Mouse (Mus musculus): ENCODE data around the gene L1td1. TPM values are rescaled to one million over a fixed set of nuclear protein-coding genes. Genes with fewer than 3 reads are reported as not detected.

The L1td1 gene
- polyA plus RNA-seq, 1 experiment from 2014 or later: 0.32 TPM

- H3K27me3 ChIP-seq (ENCODE audit: control insufficient read depth, insufficient read depth, low read length): no peaks in the 10 kb centered on the region
- no peak overlapping the region for H3K4me3 ChIP-seq (ENCODE audit: low read depth, low read length)
- no peak overlapping the region for H3K9ac ChIP-seq (replicated peaks; ENCODE audit: low read length)
- no peaks in the 10 kb centered on the region for H3K4me1 ChIP-seq (ENCODE audit: control insufficient read depth, insufficient read depth, low read length)
- H3K4me2 ChIP-seq (ENCODE audit: low read depth, low read length): no peak overlapping the region
- H3K36me3 ChIP-seq (replicated peaks; ENCODE audit: control insufficient read depth, insufficient read depth, low read depth, low read length): no peaks in the 10 kb centered on the region
- 82% methylated on average over 4 of the region's 4 CpGs for WGBS
- H3K9me3 ChIP-seq (replicated peaks; ENCODE audit: control insufficient read depth, low read length): no peaks in the 10 kb centered on the region
- DNase-seq (ENCODE audit: low spot score): no peak
- no peak for ATAC-seq (replicated peaks; ENCODE audit: insufficient number of reproducible peaks, low FRiP score, low TSS enrichment, low read depth)
- no peak overlapping the region for H3K27ac ChIP-seq (replicated peaks; ENCODE audit: low read depth, low read length)
Observed at GRCm38 (mm10) chr4:98754456-98754855, 27.9 kb downstream of the L1td1 start.

- Histone ChIP-seq H3K4me1 (ENCODE audit: control insufficient read depth, insufficient read depth, low read length) (no peaks in the 10 kb centered on the region), H3K4me3 (ENCODE audit: low read depth, low read length) (no peak overlapping the region), H3K9me3 (replicated peaks; ENCODE audit: control insufficient read depth, low read length) (no peaks in the 10 kb centered on the region), H3K27me3 (ENCODE audit: control insufficient read depth, insufficient read depth, low read length) (no peaks in the 10 kb centered on the region), H3K36me3 (replicated peaks; ENCODE audit: control insufficient read depth, insufficient read depth, low read depth, low read length) (peaks cover 4% of the 10 kb centered on the region; the same call in 1 of the 2 replicates), H3K4me2 (ENCODE audit: low read depth, low read length) (no peak overlapping the region), H3K9ac (replicated peaks; ENCODE audit: low read length) (no peak overlapping the region), H3K27ac (replicated peaks; ENCODE audit: low read depth, low read length) (no peak overlapping the region)
- peak; percentile 45; the same call in 1 of the 2 replicates for ATAC-seq (replicated peaks; ENCODE audit: insufficient number of reproducible peaks, low FRiP score, low TSS enrichment, low read depth)
- peak; percentile 21 for DNase-seq (ENCODE audit: low spot score)
- 24% methylated on average over 11 of the region's 11 CpGs for WGBS
Observed at GRCm38 (mm10) chr4:98756141-98756540, 29.6 kb downstream of the L1td1 start.

GRCm38 (mm10) chr4:98758012-98758821 is 31.7 kb downstream of the L1td1 start:
- WGBS: 55% methylated on average over 4 of the region's 4 CpGs
- Histone ChIP-seq H3K9me3 (replicated peaks; ENCODE audit: control insufficient read depth, low read length) (no peaks in the 10 kb centered on the region), H3K36me3 (replicated peaks; ENCODE audit: control insufficient read depth, insufficient read depth, low read depth, low read length) (peaks cover 4% of the 10 kb centered on the region; the same call in 1 of the 2 replicates), H3K9ac (replicated peaks; ENCODE audit: low read length) (no peak overlapping the region), H3K4me2 (ENCODE audit: low read depth, low read length) (no peak overlapping the region), H3K4me3 (ENCODE audit: low read depth, low read length) (no peak overlapping the region), H3K27me3 (ENCODE audit: control insufficient read depth, insufficient read depth, low read length) (no peaks in the 10 kb centered on the region), H3K4me1 (ENCODE audit: control insufficient read depth, insufficient read depth, low read length) (no peaks in the 10 kb centered on the region), H3K27ac (replicated peaks; ENCODE audit: low read depth, low read length) (no peak overlapping the region)
- ATAC-seq (replicated peaks; ENCODE audit: insufficient number of reproducible peaks, low FRiP score, low TSS enrichment, low read depth): peak; percentile 42; the same call in 1 of the 2 replicates
- DNase-seq (ENCODE audit: low spot score): no peak

- peaks cover 4% of the 10 kb centered on the region; the same call in 1 of the 2 replicates for H3K36me3 ChIP-seq (replicated peaks; ENCODE audit: control insufficient read depth, insufficient read depth, low read depth, low read length)
- no peak overlapping the region for H3K9ac ChIP-seq (replicated peaks; ENCODE audit: low read length)
- no peak for DNase-seq (ENCODE audit: low spot score)
- no peak overlapping the region for H3K4me2 ChIP-seq (ENCODE audit: low read depth, low read length)
- H3K4me1 ChIP-seq (ENCODE audit: control insufficient read depth, insufficient read depth, low read length): no peaks in the 10 kb centered on the region
- 0 out of 2 replicates have a peak, but pooled peaks have one; percentile 54 for ATAC-seq (replicated peaks; ENCODE audit: insufficient number of reproducible peaks, low FRiP score, low TSS enrichment, low read depth)
- no peak overlapping the region for H3K27ac ChIP-seq (replicated peaks; ENCODE audit: low read depth, low read length)
- H3K27me3 ChIP-seq (ENCODE audit: control insufficient read depth, insufficient read depth, low read length): no peaks in the 10 kb centered on the region
- H3K9me3 ChIP-seq (replicated peaks; ENCODE audit: control insufficient read depth, low read length): no peaks in the 10 kb centered on the region
- no peak overlapping the region for H3K4me3 ChIP-seq (ENCODE audit: low read depth, low read length)
- 77% methylated on average over 3 of the region's 3 CpGs for WGBS
Observed at GRCm38 (mm10) chr4:98758872-98759518, 32.5 kb downstream of the L1td1 start.

- Histone ChIP-seq H3K4me3 (ENCODE audit: low read depth, low read length) (no peak overlapping the region), H3K27ac (replicated peaks; ENCODE audit: low read depth, low read length) (no peak overlapping the region), H3K27me3 (ENCODE audit: control insufficient read depth, insufficient read depth, low read length) (no peaks in the 10 kb centered on the region), H3K4me2 (ENCODE audit: low read depth, low read length) (no peak overlapping the region), H3K9me3 (replicated peaks; ENCODE audit: control insufficient read depth, low read length) (no peaks in the 10 kb centered on the region), H3K9ac (replicated peaks; ENCODE audit: low read length) (no peak overlapping the region), H3K36me3 (replicated peaks; ENCODE audit: control insufficient read depth, insufficient read depth, low read depth, low read length) (no peaks in the 10 kb centered on the region; the same call in none of the 2 replicates), H3K4me1 (ENCODE audit: control insufficient read depth, insufficient read depth, low read length) (no peaks in the 10 kb centered on the region)
- ATAC-seq (replicated peaks; ENCODE audit: insufficient number of reproducible peaks, low FRiP score, low TSS enrichment, low read depth) (no peak), DNase-seq (ENCODE audit: low spot score) (no peak)
- 78% methylated on average over 14 of the region's 14 CpGs for WGBS
Observed at GRCm38 (mm10) chr4:98767134-98768133, 40.9 kb downstream of the L1td1 start.

- ATAC-seq (replicated peaks; ENCODE audit: insufficient number of reproducible peaks, low FRiP score, low TSS enrichment, low read depth) (no peak), DNase-seq (ENCODE audit: low spot score) (no peak)
- 91% methylated on average over 5 of the region's 5 CpGs for WGBS
- Histone ChIP-seq H3K4me2 (ENCODE audit: low read depth, low read length) (no peak overlapping the region), H3K9me3 (replicated peaks; ENCODE audit: control insufficient read depth, low read length) (no peaks in the 10 kb centered on the region), H3K4me3 (ENCODE audit: low read depth, low read length) (no peak overlapping the region), H3K27ac (replicated peaks; ENCODE audit: low read depth, low read length) (no peak overlapping the region), H3K27me3 (ENCODE audit: control insufficient read depth, insufficient read depth, low read length) (no peaks in the 10 kb centered on the region), H3K36me3 (replicated peaks; ENCODE audit: control insufficient read depth, insufficient read depth, low read depth, low read length) (no peaks in the 10 kb centered on the region), H3K9ac (replicated peaks; ENCODE audit: low read length) (no peak overlapping the region), H3K4me1 (ENCODE audit: control insufficient read depth, insufficient read depth, low read length) (peaks cover 3% of the 10 kb centered on the region)
Observed at GRCm38 (mm10) chr4:98773785-98774184, 47.3 kb downstream of the L1td1 start.

GRCm38 (mm10) chr4:98776721-98777427 is 50.3 kb downstream of the L1td1 start:
- no peaks in the 10 kb centered on the region; the same call in 1 of the 2 replicates for H3K36me3 ChIP-seq (replicated peaks; ENCODE audit: control insufficient read depth, insufficient read depth, low read depth, low read length)
- peak; percentile 86 for DNase-seq (ENCODE audit: low spot score)
- H3K4me2 ChIP-seq (ENCODE audit: low read depth, low read length): no peak overlapping the region
- WGBS: 35% methylated on average over 10 of the region's 10 CpGs
- H3K4me3 ChIP-seq (ENCODE audit: low read depth, low read length): no peak overlapping the region
- H3K27me3 ChIP-seq (ENCODE audit: control insufficient read depth, insufficient read depth, low read length): no peaks in the 10 kb centered on the region
- H3K27ac ChIP-seq (replicated peaks; ENCODE audit: low read depth, low read length): peak overlapping the region; percentile 62
- H3K4me1 ChIP-seq (ENCODE audit: control insufficient read depth, insufficient read depth, low read length): peaks cover 5% of the 10 kb centered on the region
- H3K9me3 ChIP-seq (replicated peaks; ENCODE audit: control insufficient read depth, low read length): no peaks in the 10 kb centered on the region
- peak; percentile 65 for ATAC-seq (replicated peaks; ENCODE audit: insufficient number of reproducible peaks, low FRiP score, low TSS enrichment, low read depth)
- no peak overlapping the region for H3K9ac ChIP-seq (replicated peaks; ENCODE audit: low read length)

Measured in embryonic facial prominence, embryonic 11.5 days (tissue).